Mouse (Mus musculus) ZHBTc4 (cell line): Measurements from ENCODE around the gene Pbx1.

Source experiments
- DNase-seq: peaks from one replicate; pipeline ENCODE4 v3.0.0-alpha.2; 2011; ENCODE audit warnings: low read depth, low spot score

Pbx1 gene

DNA sequence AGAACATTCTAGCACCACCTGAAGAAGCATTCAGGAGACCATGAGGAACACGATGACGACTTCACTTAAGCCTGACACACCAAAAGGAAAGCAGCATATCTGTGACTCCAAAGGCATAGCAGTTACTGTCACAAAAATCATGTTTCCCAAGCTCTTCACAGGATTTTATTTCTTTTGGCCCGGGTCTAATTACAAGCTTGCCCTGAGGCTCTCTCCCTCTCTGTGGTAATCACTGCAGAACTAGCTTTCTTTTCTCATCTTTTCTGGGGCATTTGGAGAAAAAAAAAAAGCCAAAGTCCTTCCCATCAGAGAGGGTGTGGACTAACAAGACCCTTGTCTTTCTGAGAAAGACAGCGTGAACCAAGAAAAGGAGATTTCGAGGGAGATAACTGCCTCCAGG is 87.8 kb downstream of the Pbx1 start:
- DNase-seq, result no peak

DNA sequence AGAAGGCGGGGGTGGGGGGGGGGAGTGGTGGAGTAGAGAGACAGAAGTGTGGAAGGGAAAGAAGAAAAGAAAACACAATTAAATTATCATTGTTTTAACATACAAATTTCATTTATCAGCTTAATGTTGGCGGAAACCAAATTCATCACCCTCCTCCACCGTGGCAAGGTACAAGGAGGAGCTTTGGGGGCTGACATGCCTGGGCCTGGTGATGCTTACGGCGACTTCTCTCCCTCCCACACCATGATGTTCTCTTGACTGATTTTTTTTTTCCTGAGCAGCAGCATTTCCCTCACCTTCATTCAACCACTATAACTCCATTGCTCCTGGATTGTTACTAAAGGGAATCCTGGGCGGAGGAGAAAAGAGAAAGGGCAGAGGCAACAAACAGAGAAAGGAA is 89.8 kb downstream of the Pbx1 start:
- DNase-seq, result no peak

DNA sequence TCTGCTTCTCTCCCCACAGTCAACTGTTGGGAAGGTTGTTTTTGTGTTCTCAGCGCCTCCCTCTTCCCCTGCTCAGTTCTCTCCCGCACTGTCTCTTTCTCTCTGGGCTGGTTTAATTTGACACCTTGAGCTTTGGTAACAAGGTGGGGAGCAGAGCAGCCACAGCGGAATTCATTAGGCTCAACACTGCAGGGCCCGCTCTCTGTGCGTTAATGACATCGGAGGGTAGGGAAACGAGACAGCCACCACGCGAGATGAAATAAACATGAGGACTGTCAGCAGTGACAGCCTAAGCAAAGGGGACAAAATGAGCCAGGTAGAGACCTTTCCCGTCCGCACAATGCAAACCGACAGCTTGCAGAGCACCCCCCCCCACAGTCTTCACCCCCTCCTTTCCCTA is 90.2 kb downstream of the Pbx1 start:
- DNase-seq, result peak; percentile 13

DNA sequence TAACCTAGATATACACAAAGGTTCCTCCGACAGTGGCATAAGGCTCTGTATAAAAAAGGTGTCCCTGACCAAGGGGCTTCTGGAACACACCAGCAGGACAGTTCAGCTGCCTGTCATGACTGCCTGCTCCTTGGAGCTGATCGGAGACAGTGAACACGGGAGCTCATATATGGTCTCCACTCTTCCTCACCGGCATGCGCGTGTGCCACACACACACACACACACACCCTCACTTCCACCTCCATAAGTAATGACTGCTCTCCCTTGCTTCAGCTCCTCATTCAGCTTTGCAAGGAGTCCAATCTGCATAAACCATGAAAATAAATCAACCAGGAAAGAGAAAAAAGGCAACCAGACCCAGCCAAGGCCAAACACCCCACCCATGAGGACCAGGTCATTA is 90.7 kb downstream of the Pbx1 start:
- DNase-seq, result no peak

DNA sequence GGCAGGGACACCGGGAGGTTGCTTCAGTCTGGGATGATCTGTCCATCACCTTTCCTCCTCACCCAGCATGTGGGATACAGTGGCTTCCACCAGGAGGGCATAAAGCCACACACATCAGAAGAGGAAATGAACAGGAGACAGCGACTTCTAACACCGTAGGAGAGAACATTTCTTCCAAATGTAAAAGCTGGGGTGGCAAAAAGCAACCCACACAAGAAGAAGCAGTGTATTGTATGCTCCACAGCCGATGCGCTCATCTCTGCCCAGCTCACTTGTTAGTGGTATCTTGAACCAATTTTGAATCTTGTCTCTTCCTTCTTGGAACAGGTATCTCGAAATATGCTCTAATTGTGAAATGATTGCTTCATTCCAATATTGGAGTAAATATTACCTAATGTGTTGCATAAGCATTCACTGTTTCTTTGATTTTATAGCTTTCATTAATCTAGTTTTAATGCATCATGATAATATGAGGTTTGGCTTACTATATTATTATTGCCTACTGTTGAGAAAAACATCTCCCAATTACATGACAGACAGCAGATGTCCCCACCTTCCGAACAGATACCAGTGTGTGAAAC is 95.7 kb downstream of the Pbx1 start:
- DNase-seq, result no peak

DNA sequence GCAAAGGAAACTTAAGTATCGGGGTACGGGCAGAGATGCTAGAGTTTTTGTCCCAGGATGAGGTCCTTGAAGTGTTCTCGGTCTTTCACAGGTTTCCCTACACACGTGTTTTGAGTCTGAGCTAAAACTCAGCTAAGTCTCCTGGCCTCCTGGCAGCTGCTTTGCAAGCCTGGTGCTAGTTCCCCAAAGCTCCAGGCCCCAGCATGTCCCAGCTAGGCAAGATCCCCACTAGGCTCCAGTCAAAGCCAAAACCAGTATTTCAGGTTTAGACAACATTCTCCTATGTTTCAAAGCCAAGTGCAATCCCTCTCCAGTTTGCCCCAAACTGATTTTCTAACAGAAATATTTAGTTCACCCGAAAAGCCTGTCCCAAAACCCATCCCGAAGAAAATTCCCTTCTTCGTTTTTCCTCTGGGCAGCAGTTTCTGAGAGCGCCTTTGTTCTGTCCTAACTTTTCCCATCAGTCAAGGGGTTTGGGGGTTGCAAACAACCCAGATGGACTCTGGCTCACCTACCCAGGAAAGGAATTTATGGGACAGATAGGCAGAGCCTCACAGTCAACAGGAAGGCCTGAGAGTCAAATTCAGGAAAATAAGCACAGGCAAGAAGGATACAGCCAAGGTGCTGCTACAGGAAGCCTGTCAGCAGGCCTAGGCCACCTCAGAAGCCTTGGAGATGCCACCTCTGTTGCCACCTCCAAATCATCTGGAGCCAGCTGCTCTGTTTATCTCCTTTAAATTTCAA is 97.1 kb downstream of the Pbx1 start:
- no peak for DNase-seq

DNA sequence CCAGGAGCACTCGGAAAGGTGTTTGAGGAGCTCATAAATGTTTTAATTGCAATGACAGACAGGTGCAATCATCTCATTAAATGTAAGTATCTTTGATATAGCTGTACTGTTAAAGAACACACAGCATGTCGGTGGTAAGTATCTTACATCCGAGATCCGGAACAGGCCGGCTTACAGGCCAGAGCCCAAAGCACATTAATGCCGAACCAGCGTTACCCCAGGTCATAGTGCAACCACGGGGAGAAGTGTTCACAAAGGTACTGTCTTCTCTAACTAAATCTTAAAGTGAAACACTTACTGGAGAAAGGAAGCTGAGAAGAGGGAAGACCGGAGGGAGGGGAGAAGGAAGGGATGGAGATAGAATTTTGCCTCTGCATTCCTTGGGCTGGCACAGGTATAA is 100.0 kb downstream of the Pbx1 start:
- no peak for DNase-seq

DNA sequence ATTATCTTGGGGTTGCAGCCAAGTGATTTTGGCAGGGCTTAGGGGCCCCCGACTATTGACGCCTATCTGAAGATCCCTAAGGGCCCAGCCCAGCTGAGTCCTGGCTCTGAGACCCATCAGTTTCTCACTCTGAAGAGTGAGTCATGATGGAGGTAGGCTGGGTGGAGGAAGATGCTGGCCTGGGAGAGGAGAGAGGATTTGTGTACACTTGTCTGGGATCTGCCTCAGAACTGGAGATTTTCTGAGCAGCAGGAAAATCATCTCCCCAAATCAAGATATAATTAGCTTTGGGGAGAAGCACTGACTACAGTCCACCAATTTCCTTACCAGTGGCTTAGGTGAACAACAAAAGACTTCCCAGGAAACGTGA is 103.8 kb downstream of the Pbx1 start:
- DNase-seq, result no peak

DNA sequence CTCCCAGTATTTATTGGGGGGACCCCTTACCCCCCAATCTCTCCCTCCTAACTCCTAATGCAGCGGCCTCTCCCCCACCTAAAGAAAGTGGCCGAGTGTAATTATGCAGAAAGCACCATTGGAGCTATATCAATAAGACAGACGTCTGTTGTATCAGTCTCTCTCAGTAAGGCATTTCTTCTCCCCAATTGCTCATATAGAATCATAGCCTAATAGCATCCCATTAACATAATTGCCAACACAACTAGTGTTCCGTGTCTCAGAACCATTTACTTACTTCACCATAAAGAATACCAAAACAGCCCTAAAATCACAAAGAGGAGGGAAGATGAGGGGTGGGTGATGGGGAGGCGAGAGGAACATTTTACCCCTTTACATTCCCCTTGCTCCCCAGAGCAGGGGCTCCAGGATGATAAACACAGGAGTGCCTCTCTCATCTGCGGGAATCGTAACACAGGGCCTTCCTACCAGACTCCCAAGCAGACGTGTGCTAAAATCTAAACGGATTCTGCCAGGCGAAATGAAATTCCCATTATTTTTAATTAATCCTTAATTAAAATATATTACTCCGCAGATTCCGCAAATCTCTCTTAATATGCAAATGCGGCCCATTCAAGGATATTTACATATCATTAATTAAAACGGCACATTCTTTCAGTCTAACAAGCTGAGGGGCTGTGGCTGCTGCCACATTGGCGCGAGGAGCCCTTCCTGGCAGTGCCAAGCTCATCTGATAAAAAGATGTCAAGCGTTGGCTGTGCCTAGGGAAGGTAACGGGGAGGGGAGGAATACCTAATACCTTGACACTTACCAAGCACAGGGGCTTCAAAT is 104.5 kb downstream of the Pbx1 start:
- DNase-seq, result no peak

DNA sequence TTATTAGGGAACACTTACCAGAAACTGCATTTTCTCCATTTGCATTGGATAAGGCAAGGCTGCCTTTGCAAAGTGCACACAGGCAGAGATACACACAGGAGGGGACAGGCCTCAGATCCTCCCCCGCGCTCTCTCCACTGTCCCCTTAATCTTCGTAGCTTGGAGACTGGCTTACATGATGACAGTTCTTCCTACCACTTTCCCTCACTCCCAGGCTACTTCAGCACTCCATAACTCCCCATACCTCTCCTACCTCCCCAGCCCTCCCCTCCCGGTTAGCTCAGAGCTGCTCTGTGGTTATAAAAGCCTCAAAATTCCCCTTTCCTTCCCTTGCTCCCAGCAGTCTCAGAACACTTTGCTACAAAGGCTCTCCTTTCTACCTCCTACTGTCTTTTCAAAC is 106.3 kb downstream of the Pbx1 start:
- DNase-seq, result no peak

DNA sequence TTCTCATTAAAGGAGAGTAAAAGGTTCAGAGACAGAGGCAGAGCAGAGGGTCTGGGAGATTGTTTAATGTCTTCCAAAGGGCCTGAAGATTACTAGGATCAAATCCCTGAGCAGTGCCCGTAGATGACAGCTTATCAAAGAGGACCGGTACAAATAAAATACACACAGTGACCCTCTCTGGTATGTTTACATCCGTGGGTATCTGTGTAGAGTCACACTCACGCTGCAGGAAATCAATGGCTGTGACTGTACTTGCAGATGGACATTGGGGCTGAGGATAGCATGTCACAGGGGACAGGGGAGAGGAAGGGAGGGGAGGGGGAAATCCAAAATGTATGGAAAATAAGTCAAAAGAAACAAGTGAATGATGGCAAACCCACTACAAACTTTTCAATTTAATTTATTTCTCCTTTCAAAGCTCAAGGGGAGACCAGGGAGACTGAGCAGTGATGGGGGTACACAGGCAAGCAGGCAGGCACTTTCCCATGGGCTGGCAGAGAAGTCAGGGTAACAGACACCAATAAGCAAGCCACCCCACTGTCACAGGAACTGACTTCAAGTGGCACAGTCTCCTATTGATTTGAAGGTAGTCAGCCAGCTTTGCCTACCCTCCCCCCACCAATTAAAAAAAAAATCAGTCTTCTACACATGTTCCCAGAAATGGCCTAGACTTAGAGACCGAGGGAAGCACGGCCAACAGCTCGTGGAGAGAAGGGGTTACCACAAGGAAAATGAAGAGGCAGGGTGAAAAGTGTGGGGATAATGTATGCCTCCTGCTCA is 107.6 kb downstream of the Pbx1 start:
- no peak for DNase-seq

DNA sequence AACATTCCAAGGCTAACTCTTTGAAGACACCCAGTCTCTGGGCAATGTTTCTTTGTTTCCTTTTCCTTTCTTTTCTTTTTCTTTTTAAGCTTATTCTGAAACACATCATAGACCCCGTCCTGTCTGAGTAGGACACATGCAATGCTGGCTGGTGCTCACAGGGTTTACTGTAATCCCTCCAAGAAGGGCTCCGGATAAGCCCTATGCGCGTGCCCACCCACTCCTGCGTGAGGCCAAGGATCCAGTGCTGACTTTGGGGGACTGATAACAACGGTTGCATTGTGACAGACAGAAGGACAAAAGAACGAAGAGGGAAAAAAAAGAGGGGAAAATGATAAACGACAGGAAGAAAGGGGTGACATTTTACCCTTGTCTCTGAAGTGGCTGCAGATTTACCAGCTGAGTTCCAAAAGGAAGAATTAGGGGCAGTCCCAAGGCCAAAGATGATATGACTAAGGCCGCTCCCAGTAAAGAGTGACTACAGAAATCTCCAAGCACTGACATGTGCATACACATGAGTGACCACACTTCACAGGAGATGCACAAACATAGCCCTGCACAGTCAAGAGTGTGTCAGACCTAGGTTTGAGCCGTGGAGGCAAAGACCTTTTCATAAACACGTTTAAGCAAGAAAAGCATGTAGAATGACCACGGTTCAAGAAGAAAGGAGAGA is 108.5 kb downstream of the Pbx1 start:
- DNase-seq, result no peak

DNA sequence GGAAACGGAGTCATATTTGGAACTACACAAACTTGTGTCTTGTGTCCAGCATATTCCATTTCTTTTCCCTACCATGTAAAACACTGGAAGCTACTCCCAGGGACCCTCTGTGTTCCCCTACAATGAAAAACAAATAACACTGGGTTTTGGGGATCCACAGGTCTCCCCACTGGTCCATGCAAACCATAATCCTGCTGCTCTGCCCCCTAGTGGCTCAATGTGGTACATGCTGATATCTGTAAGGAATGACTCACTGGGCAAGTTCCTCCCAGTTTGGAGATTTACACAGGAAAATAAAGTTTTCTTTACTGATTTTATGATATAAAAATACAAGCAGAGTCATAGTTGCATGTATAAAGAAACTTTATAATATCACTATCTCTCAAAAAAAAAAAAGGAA is 109.2 kb downstream of the Pbx1 start:
- DNase-seq, result peak; percentile 21

DNA sequence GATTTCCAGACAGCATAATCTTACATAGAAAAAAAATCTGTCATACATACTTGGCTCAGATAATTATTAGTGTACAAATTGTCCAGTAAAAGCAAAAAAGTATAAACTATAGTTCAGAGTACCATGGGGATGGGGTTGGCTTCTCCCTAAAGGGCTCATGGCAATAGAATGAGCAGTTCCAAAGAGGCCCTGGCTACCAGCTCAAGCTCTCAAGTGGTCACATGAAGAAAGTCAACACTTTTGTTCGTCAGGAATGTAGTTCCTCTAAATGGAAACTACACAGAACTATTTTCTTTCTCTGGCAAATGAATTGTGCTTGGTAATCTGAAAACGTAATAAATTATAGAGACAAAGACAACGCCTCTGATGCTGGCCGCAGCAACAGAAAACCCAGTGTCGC is 112.4 kb downstream of the Pbx1 start:
- no peak for DNase-seq

DNA sequence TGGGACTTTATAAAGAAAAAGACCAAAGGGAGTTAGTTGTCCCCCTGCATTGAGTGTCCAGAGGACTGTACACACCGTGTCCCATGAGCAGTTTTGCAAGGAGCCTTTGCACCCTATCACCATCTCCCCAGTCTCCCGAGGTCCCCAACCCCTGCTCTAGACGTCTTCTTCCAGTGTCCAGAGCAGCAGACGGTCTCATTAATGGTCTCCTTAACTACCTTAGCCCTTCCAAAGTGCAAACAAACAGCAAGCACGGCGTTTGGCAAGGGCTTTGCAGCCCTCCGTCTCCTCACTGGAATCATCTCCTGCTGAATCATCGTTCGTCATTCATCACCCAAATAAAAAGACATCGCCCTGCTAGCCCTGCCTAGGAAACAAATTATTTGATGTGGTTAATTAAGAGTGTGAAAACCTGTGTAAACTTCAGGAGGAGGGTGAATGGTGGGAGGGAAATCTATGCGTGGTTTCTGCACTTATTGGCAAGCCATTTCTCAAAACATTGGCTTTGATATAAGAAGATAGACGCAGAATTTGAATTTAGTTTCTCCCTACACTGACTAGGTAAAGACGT is 113.1 kb downstream of the Pbx1 start:
- DNase-seq, result no peak

DNA sequence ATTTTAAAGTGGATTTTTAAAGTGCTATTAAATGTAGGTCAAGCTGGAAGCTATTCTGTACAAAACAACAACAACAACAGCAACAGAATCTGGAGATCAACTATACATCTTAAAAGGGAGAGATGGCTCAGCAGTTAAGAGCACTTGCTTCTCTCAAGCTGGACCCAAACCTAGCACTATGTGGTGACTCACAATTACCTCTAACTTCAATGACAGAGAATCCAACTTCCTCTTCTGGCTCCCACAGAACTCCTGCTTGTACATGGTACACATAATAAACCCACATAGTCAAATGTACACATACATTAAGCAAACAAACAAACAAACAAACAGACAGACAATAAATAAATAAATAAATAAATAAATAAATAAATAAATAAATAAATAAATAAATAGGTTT is 118.3 kb downstream of the Pbx1 start:
- DNase-seq, result no peak

DNA sequence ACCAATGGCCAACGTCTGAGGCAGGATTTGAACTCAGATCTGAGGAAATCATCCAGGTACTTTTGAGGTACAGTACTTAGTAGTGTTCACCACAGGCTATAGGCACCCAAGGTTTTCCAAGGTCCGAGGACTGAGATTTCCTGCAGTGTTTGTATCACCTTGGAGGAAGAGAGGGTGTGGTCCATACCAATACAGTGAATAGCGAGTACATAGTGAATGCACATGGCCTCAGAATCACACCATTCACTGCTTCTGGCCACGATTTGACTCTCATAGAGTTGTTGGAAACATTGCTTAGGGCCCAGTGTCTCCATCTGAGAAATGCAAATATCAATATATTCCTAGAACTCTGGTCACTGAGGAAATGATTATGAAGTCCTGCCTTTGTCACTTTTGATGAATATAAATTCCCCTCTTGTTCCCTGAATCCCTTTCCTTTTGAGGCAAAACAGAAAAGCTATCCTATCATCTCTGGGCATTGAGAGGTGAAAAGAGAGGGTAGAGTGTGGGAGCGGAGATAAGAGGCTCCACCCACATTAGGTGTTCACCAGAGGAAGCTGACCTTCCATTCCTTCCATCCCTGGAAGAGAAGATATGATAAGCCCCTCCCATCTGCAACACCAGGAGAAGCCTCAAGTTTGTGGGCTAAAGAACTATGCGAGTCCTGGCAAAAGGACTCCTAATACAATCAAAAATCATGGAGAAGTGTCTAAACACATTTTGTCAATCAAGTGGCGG is 119.2 kb downstream of the Pbx1 start:
- DNase-seq, result no peak

DNA sequence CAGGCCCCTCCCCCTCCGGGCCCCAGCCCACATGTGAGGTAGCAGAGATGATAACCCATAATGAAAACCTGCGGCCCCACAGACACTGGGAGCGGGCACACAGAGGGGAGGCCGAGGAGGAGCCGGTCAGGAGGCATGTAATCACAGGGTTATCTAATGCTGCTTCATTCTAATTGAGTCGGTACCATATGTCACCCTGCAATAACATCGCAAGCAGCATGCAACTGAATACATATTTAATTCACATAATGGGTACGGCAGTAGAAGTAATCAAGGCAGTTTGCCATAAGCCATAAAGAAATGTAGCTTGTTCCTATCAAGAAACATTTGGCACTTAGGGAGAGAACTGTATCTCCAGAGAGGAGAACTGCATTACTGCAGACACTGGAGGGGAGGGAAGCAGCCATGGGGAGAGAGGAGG is 123.0 kb downstream of the Pbx1 start:
- DNase-seq, result no peak

DNA sequence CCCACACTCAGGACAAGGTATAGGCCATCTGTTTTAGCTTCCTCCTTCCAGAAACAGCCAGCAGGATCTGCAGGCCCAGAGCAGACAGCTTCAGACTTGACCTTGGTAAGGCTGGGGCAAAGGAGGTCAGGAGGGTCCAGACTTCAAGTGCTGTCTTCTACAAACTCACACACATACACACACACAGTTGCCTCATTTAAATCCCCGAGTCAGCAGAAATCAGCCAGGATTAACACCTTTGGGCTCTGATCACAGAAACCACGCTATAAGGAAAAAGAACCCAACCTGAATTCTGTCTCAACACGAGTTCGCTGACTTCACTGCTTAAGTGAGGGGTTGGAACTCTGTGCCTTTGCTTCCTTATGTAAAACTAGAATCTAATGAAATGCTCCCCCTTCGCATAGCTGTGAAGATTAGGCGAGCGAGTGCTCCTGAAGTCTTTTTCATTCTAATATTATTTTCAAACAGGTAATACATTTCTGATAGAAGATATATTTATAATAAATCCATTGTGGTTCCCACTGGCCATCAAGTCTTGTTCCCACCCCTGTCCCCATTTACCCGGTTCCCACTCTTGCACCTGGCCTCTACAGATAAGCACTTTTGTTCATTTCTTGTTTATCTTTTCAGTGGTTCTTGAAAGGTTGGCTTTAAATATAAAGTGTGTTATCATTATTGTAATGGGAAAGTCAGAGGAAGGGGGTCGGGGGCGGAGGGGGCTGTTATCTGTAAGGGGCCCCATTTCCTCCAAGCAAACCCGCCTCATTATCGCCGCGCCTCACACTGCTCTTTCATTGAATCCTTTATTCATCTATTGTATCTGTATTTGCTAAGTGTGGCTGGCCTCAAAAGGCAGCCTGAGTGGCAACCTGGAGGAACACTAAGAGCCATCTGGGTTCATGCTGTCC is 124.5 kb downstream of the Pbx1 start:
- DNase-seq, result no peak
